Mouse (Mus musculus) myocyte (in vitro differentiated cells): ENCODE results near the gene Aox3.

ENCODE experiments used
- MYOG ChIP-seq, 3 experiments: IDR thresholded peaks; one replicate each; pipeline ENCODE4 v1.6.1; 2011; ENCODE audit warnings: control low read depth in 2 of 3, low read depth in 2 of 3, mild to moderate bottlenecking in 2 of 3; ENCODE audit not compliant: insufficient read length in 2 of 3, control insufficient read depth in 1 of 3, insufficient read depth in 1 of 3
- POLR2A ChIP-seq: IDR thresholded peaks from one replicate; pipeline ENCODE4 v1.6.1; 2011; ENCODE audit warnings: low read depth, mild to moderate bottlenecking, control low read depth, moderate library complexity; ENCODE audit not compliant: insufficient read length

DNA sequence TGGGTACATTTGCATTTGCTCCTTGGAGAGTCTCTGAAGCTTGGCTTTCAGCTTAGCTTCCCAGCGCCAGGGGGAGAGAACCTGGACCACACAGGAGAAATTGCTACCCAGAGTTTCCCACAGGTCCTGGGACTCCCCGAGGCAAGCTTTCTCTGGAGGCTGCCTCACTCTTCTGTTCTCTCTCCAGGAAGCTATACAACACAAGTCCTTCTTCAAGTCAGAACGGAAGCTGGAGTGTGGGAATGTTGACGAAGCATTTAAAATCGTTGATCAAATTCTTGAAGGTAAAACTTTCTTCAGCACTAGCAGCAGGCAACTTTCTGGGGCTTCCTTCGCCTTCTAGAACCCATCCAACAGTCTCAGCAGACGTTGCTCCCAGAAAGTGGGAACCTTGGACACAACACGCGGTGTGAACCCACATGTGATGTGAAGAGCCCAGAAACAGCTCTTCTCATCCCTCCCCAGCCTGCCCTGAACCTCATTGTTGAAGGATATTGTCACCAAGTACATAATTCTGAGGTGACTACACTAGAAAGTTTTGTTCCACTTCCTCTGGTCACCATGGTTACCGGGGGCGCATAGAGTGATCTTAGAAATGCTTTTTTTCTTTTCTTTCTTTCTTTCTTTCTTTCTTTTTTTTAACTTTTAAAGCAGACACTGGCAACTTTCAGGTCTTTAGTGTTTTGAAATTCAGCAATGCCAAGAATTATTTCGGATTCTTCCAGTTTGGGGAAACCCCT, 39.8 kb upstream of the Aox3 start:
- TF ChIP-seq POLR2A (no peak), MYOG (IDR thresholded peaks at IDR 0.05; ENCODE audit: control insufficient read depth in 1 of 3, insufficient read depth in 1 of 3, insufficient read length in 2 of 3, low read depth in 2 of 3) (no peak)
